In the genomic region with DNA sequence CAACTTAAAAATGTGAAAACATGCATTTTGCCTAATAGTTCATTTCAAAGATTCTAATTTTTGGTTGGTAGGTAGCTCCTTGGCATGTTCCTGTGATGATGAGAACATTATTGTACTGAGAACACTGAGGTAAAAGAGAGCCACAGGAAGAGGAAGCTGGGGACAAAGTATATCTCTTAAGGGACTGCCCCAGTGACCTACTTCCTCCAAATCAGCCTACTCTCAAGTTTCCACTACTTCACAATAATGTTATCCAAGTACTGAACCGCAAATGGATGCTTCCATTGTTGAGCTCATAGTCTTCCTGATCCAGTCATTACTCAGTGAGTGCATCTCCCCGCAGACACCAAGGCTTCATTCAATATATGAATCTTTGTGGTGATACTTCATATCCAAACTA, we compare ENCODE assay signal across 22 mouse cellular contexts.
A peak's percentile ranks its signal among the peaks of the same experiment; 100 is the strongest.
DNase-seq lines count a peak whose midpoint lies in the region; ATAC-seq and TF ChIP-seq lines count a peak whose summit lies in the region.
"Had no signal": no experiment of that assay in that cellular context is flagged by ENCODE, and none has a peak within 500 bp of the region (broad histone marks: within the 10 kb centered on the region; RNA-seq: fewer than 3 reads in every experiment).

No protein-coding gene starts in this region.

- peak; percentile 17 for DNase-seq in lung, postnatal 36 days
- DNase-seq in lung, postnatal 0 days (ENCODE audit: low spot score) = no peak
- DNase-seq in 416B (ENCODE audit: low read depth) (peak; percentile 42), CH12.LX (ENCODE audit: extremely low read depth) (peak; percentile 73)
- DNase-seq in left cerebral cortex, adult 8-10 months (ENCODE audit: low spot score in 2 of 2) = no peak
- DNase-seq in heart, adult 2 months = no peak
- DNase-seq: adrenal gland, postnatal 36 days; cerebellum, adult 11-12 months; cerebellum, postnatal 25 days; embryo, embryonic 11 days; gastrocnemius, postnatal 36 days; kidney, adult 2 months; kidney, postnatal 14 days had no signal

- no peak for ATAC-seq in lung, postnatal 0 days
- peak; percentile 81 for ATAC-seq in megakaryocyte, adult 5-6 weeks (ENCODE audit: poor library complexity, severe bottlenecking)
- no peak for ATAC-seq in hindbrain, embryonic 16.5 days
- ATAC-seq: forebrain, embryonic 15.5 days; midbrain, embryonic 15.5 days had no signal

- no peak overlapping the region for H3K27ac ChIP-seq in lung, postnatal 0 days (ENCODE audit: low read length)
- H3K27ac ChIP-seq in CH12.LX (ENCODE audit: insufficient read depth, low read depth) = no peak overlapping the region
- H3K27ac ChIP-seq in hindbrain, embryonic 16.5 days (ENCODE audit: low read depth, low read length) = no peak overlapping the region
- no peak overlapping the region for H3K27ac ChIP-seq in heart, adult 2 months
- H3K27ac ChIP-seq: forebrain, embryonic 15.5 days; hindbrain, embryonic 10.5 days; left cerebral cortex, adult 2 months; limb, embryonic 13.5 days; liver, embryonic 14.5 days; midbrain, embryonic 15.5 days; stomach, postnatal 0 days had no signal

- in situ Hi-C loops in CH12.LX (cut with MboI; ENCODE audit: low pct_ligation_motif_present, low pct_unique_long_range_greater_than_20kb, low sequenced_read_pairs) = no loop called here

- TF ChIP-seq RAD21 in CH12.LX (IDR thresholded peaks at IDR 0.05; ENCODE audit: low read depth, low read length) = no peak

- no peak overlapping the region for H3K4me3 ChIP-seq in lung, postnatal 0 days (ENCODE audit: low read depth, low read length)
- no peak overlapping the region for H3K4me3 ChIP-seq in CH12.LX (replicated peaks in 1 of 3; ENCODE audit: low read depth in 2 of 3, low read length in 2 of 3, poor library complexity in 1 of 3)
- no peak overlapping the region for H3K4me3 ChIP-seq in hindbrain, embryonic 16.5 days (ENCODE audit: low read length)
- H3K4me3 ChIP-seq in heart, adult 2 months = no peak overlapping the region
- H3K4me3 ChIP-seq: forebrain, embryonic 15.5 days; hindbrain, embryonic 10.5 days; left cerebral cortex, adult 2 months; limb, embryonic 13.5 days; midbrain, embryonic 15.5 days had no signal

- dilution Hi-C loops in CH12.LX (cut with MboI; ENCODE audit: extremely low pct_ligation_motif_present, extremely low pct_unique_long_range_greater_than_20kb, low sequenced_read_pairs) = no loop called here

- H3K27me3 ChIP-seq in lung, postnatal 0 days (replicated peaks; ENCODE audit: insufficient read depth, low read length) = no peaks in the 10 kb centered on the region
- no peaks in the 10 kb centered on the region for H3K27me3 ChIP-seq in CH12.LX (replicated peaks)
- no peaks in the 10 kb centered on the region for H3K27me3 ChIP-seq in hindbrain, embryonic 16.5 days (replicated peaks; ENCODE audit: control insufficient read depth, insufficient read depth, low read length)
- H3K27me3 ChIP-seq in heart, adult 2 months (ENCODE audit: control insufficient read depth, insufficient read depth, low read length) = no peaks in the 10 kb centered on the region
- H3K27me3 ChIP-seq: forebrain, embryonic 15.5 days; limb, embryonic 13.5 days had no signal

- TF ChIP-seq POLR2A in CH12.LX (IDR thresholded peaks at IDR 0.05; ENCODE audit: low read depth, low read length) = no peak
- no peak for TF ChIP-seq POLR2A in heart, adult 2 months (IDR thresholded peaks at IDR 0.05; ENCODE audit: insufficient read depth, low read depth, low read length)

- no peaks in the 10 kb centered on the region for H3K4me1 ChIP-seq in lung, postnatal 0 days (ENCODE audit: insufficient read depth, low read depth, low read length)
- H3K4me1 ChIP-seq in CH12.LX (ENCODE audit: control insufficient read depth in 1 of 2, insufficient read depth in 2 of 2) = peaks cover 0 to 15% of the 10 kb centered on the region in 2 experiments; a peak in 2 of 4 replicates
- H3K4me1 ChIP-seq in hindbrain, embryonic 16.5 days (ENCODE audit: control insufficient read depth, insufficient read depth, low read depth, low read length) = no peaks in the 10 kb centered on the region
- no peaks in the 10 kb centered on the region for H3K4me1 ChIP-seq in heart, adult 2 months (ENCODE audit: control insufficient read depth, insufficient read depth, low read length)
- H3K4me1 ChIP-seq: forebrain, embryonic 15.5 days; hindbrain, embryonic 10.5 days; limb, embryonic 13.5 days; midbrain, embryonic 15.5 days had no signal

- no peak for TF ChIP-seq EP300 in lung, postnatal 0 days (IDR thresholded peaks at IDR 0.05)
- TF ChIP-seq EP300 in CH12.LX (IDR thresholded peaks at IDR 0.05; ENCODE audit: low read length) = peak; percentile 74
- TF ChIP-seq EP300 in heart, adult 2 months (IDR thresholded peaks at IDR 0.05; ENCODE audit: insufficient read depth, low read depth, low read length) = no peak

- H3K9me3 ChIP-seq in lung, postnatal 0 days (ENCODE audit: low read length) = no peaks in the 10 kb centered on the region
- H3K9me3 ChIP-seq in CH12.LX (replicated peaks; ENCODE audit: low read length) = peaks cover 2% of the 10 kb centered on the region
- H3K9me3 ChIP-seq in hindbrain, embryonic 16.5 days (ENCODE audit: control insufficient read depth, low read length) = no peaks in the 10 kb centered on the region
- H3K9me3 ChIP-seq: forebrain, embryonic 15.5 days; midbrain, embryonic 15.5 days had no signal

- no peak overlapping the region for H3K4me2 ChIP-seq in lung, postnatal 0 days (replicated peaks; ENCODE audit: low read depth, low read length)
- no peak overlapping the region; the same call in 1 of the 2 replicates for H3K4me2 ChIP-seq in CH12.LX (ENCODE audit: insufficient read depth, low read depth, poor library complexity, severe bottlenecking)
- no peak overlapping the region for H3K4me2 ChIP-seq in hindbrain, embryonic 16.5 days (ENCODE audit: low read length)
- H3K4me2 ChIP-seq: forebrain, embryonic 15.5 days; limb, embryonic 13.5 days; midbrain, embryonic 15.5 days had no signal

- WGBS in lung, postnatal 0 days = 87% methylated on average over 2 of the region's 2 CpGs
- 95% methylated on average over 2 of the region's 2 CpGs for WGBS in hindbrain, embryonic 16.5 days
- 57% methylated on average over 2 of the region's 2 CpGs for whole genome bisulfite sequencing in heart, adult 2 months

- no peak for TF ChIP-seq CTCF in lung, postnatal 0 days (IDR thresholded peaks at IDR 0.05)
- TF ChIP-seq CTCF in CH12.LX (conservative IDR thresholded peaks at IDR 0.05 in 1 of 2, IDR thresholded peaks at IDR 0.05 in 1 of 2; ENCODE audit: low read depth in 2 of 2, low read length in 2 of 2) = no peak
- TF ChIP-seq CTCF in heart, adult 2 months (IDR thresholded peaks at IDR 0.05) = no peak

- H3K36me3 ChIP-seq in lung, postnatal 0 days (ENCODE audit: insufficient read depth, low read length) = no peaks in the 10 kb centered on the region
- no peaks in the 10 kb centered on the region for H3K36me3 ChIP-seq in CH12.LX (replicated peaks in 1 of 2; ENCODE audit: control insufficient read depth in 1 of 2, insufficient read depth in 1 of 2, low read length in 1 of 2)
- no peaks in the 10 kb centered on the region for H3K36me3 ChIP-seq in hindbrain, embryonic 16.5 days (ENCODE audit: control insufficient read depth, insufficient read depth, low read length)
- no peaks in the 10 kb centered on the region for H3K36me3 ChIP-seq in heart, adult 2 months (ENCODE audit: control insufficient read depth, insufficient read depth, low read length)
- H3K36me3 ChIP-seq: forebrain, embryonic 15.5 days; hindbrain, embryonic 10.5 days; limb, embryonic 13.5 days; midbrain, embryonic 15.5 days had no signal

- no peak overlapping the region for H3K9ac ChIP-seq in lung, postnatal 0 days (replicated peaks; ENCODE audit: low read depth)
- H3K9ac ChIP-seq in CH12.LX (ENCODE audit: insufficient read depth, low read depth) = no peak overlapping the region
- no peak overlapping the region for H3K9ac ChIP-seq in hindbrain, embryonic 16.5 days (ENCODE audit: low read depth, low read length)
- no peak overlapping the region for H3K9ac ChIP-seq in heart, adult 2 months (ENCODE audit: low read depth, low read length)
- H3K9ac ChIP-seq: forebrain, embryonic 15.5 days; limb, embryonic 13.5 days; liver, embryonic 14.5 days; midbrain, embryonic 15.5 days had no signal

- intact Hi-C loops in heart, adult 2 months (cut with DNase I) = no loop called here

- H3K79me2 ChIP-seq in CH12.LX (replicated peaks; ENCODE audit: control insufficient read depth, extremely low read depth, insufficient read depth, poor library complexity, severe bottlenecking) = 0 out of 2 replicates have a peak, but pooled peaks cover 2% of the 10 kb centered on the region
- no peaks in the 10 kb centered on the region for H3K79me2 ChIP-seq in heart, adult 2 months (replicated peaks; ENCODE audit: control insufficient read depth, insufficient read depth, low read length)

TF ChIP-seq in CH12.LX, 34 proteins besides CTCF, POLR2A, EP300 and RAD21:
- TF ChIP-seq ZNF384 (IDR thresholded peaks at IDR 0.05; ENCODE audit: low read depth, low read length) (no peak), JUN (IDR thresholded peaks at IDR 0.05; ENCODE audit: insufficient read depth, low read depth, low read length) (peak; percentile 8; the same call in 1 of the 2 replicates), ELF1 (IDR thresholded peaks at IDR 0.05; ENCODE audit: low read depth, low read length) (peak; percentile 60; the same call in 1 of the 2 replicates)

Comparison
In these comparisons a context has a peak if more than half of its experiments do, and no peak if none do; other contexts are left out.
1. DNase-seq: peak in lung, postnatal 36 days (single experiment), 416B (single experiment) and CH12.LX (single experiment); none in lung, postnatal 0 days (single experiment), left cerebral cortex, adult 8-10 months (0 of 2) and heart, adult 2 months (0 of 2).